Mouse (Mus musculus): ENCODE measurements around the gene Nxpe4.
"Not testable (repeated sequence)": the region's sequence is repeated elsewhere in the genome, so short reads cannot be mapped to it uniquely, and the experiment has no call there.

The Nxpe4 gene

GRCm38 (mm10) chr9:48240431-48240830 lies 78.6 kb downstream of the Nxpe4 start:
- no peak for DNase-seq (ENCODE audit: extremely low spot score, low spot score)

GRCm38 (mm10) chr9:48241791-48242190 lies 80.0 kb downstream of the Nxpe4 start:
- DNase-seq (ENCODE audit: extremely low spot score, low spot score): no peak

GRCm38 (mm10) chr9:48242756-48243155 lies 80.9 kb downstream of the Nxpe4 start:
- no peak for DNase-seq (ENCODE audit: extremely low spot score, low spot score)

- DNase-seq (ENCODE audit: extremely low spot score, low spot score): no peak
Observed at GRCm38 (mm10) chr9:48244175-48244574, 82.4 kb downstream of the Nxpe4 start.

GRCm38 (mm10) chr9:48245525-48245924 lies 83.7 kb downstream of the Nxpe4 start:
- DNase-seq (ENCODE audit: extremely low spot score, low spot score): no peak

- no peak for DNase-seq (ENCODE audit: extremely low spot score, low spot score)
Observed at GRCm38 (mm10) chr9:48247276-48247675, 85.5 kb downstream of the Nxpe4 start.

GRCm38 (mm10) chr9:48252236-48252635 lies 90.4 kb downstream of the Nxpe4 start:
- no peak for DNase-seq (ENCODE audit: extremely low spot score, low spot score)

- DNase-seq (ENCODE audit: extremely low spot score, low spot score): no peak
Observed at GRCm38 (mm10) chr9:48257001-48257400, 95.2 kb downstream of the Nxpe4 start.

- DNase-seq (ENCODE audit: extremely low spot score, low spot score): peak; percentile 68
Observed at GRCm38 (mm10) chr9:48257741-48258423, 96.1 kb downstream of the Nxpe4 start.

- DNase-seq (ENCODE audit: extremely low spot score, low spot score): no peak
Observed at GRCm38 (mm10) chr9:48264616-48265015, 102.8 kb downstream of the Nxpe4 start.

- no peak for DNase-seq (ENCODE audit: extremely low spot score, low spot score)
Observed at GRCm38 (mm10) chr9:48265491-48265890, 103.7 kb downstream of the Nxpe4 start.

GRCm38 (mm10) chr9:48266286-48267027 lies 104.6 kb downstream of the Nxpe4 start:
- DNase-seq (ENCODE audit: extremely low spot score, low spot score): peak; percentile 78

- peak; percentile 73 for DNase-seq (ENCODE audit: extremely low spot score, low spot score)
Observed at GRCm38 (mm10) chr9:48267028-48267441, 105.2 kb downstream of the Nxpe4 start.

- DNase-seq (ENCODE audit: extremely low spot score, low spot score): no peak
Observed at GRCm38 (mm10) chr9:48267960-48268359, 106.1 kb downstream of the Nxpe4 start.

GRCm38 (mm10) chr9:48276831-48277230 lies 115.0 kb downstream of the Nxpe4 start:
- DNase-seq (ENCODE audit: extremely low spot score, low spot score): no peak

- DNase-seq (ENCODE audit: extremely low spot score, low spot score): no peak
Observed at GRCm38 (mm10) chr9:48284221-48284620, 122.4 kb downstream of the Nxpe4 start.

GRCm38 (mm10) chr9:48290281-48290680 lies 128.5 kb downstream of the Nxpe4 start:
- no peak for DNase-seq (ENCODE audit: extremely low spot score, low spot score)

GRCm38 (mm10) chr9:48294754-48295153 lies 132.9 kb downstream of the Nxpe4 start:
- DNase-seq (ENCODE audit: extremely low spot score, low spot score): no peak

GRCm38 (mm10) chr9:48298983-48299382 lies 137.2 kb downstream of the Nxpe4 start:
- no peak for DNase-seq (ENCODE audit: extremely low spot score, low spot score)

- not testable (repeated sequence) for DNase-seq (ENCODE audit: extremely low spot score, low spot score)
Observed at GRCm38 (mm10) chr9:48303564-48303963, 141.7 kb downstream of the Nxpe4 start.

- DNase-seq (ENCODE audit: extremely low spot score, low spot score): no peak
Observed at GRCm38 (mm10) chr9:48311241-48311640, 149.4 kb downstream of the Nxpe4 start.

- no peak for DNase-seq (ENCODE audit: extremely low spot score, low spot score)
Observed at GRCm38 (mm10) chr9:48314194-48314593, 152.4 kb downstream of the Nxpe4 start.

GRCm38 (mm10) chr9:48315825-48316224 lies 154.0 kb downstream of the Nxpe4 start:
- no peak for DNase-seq (ENCODE audit: extremely low spot score, low spot score)
